Mouse (Mus musculus) stomach, postnatal 0 days (tissue): Measurements from ENCODE around the gene Vps25.

ENCODE experiments used
- CTCF ChIP-seq: IDR thresholded peaks from 2 replicates; pipeline ENCODE4 v1.5.1; 2016; ENCODE audit warnings: antibody characterized with exemption, low read depth, mild to moderate bottlenecking, moderate library complexity
- EP300 ChIP-seq: optimal IDR thresholded peaks from 2 replicates; pipeline ENCODE3; 2016; ENCODE audit warnings: antibody characterized with exemption

DNA sequence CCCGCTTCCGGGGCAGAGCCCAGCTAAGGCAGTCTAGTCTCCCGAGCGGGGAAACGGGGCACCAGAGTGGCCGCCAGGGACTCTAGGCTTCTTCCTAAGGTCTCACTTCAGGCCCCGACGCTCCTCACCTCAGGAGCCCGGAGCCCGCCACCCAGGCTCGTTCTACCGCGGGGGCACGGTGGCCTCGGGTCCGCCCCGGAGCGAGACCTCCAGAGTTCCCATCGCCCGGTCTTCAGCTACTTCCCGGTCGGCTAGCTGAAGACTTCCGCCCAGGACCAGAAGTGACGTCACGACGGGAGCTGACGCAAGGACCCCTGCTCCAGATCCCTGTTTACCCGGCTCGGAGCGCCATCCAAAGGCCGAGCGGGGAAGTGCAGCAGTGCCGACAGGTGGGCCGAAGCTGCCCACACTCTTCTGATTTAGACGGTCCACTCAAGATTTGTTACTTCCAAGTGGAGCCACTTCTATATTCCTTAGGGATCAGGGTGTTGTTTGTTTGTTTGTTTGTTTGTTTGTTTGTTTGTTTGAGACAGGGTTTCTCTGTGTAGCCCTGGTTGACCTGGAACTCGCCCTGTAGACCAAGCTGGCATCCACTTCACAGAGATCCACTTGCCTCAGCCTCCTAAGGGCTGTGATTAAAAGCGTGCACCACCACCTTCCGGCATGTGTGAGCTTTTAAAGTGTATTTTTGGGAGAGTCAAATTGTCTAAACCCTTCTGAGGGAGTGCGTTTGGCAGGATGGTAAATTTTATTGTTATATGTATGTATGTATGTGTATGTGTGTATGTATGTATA lies 48.7 kb downstream of the Vps25 start, which contains the start of gene Becn1:
- TF ChIP-seq CTCF = peak; percentile 99
- no peak for TF ChIP-seq EP300
